Mouse (Mus musculus) MEL-GATA-1-ER (cell line): ENCODE data around the gene Ddb1.
"Not testable (repeated sequence)": the region's sequence is repeated elsewhere in the genome, so short reads cannot be mapped to it uniquely, and the experiment has no call there.

Experiments
- DNase-seq: peaks from one replicate; pipeline ENCODE4 v3.0.0-alpha.2; 2012; ENCODE audit warnings: low read depth; ENCODE audit errors: extremely low read depth

The Ddb1 gene

DNA sequence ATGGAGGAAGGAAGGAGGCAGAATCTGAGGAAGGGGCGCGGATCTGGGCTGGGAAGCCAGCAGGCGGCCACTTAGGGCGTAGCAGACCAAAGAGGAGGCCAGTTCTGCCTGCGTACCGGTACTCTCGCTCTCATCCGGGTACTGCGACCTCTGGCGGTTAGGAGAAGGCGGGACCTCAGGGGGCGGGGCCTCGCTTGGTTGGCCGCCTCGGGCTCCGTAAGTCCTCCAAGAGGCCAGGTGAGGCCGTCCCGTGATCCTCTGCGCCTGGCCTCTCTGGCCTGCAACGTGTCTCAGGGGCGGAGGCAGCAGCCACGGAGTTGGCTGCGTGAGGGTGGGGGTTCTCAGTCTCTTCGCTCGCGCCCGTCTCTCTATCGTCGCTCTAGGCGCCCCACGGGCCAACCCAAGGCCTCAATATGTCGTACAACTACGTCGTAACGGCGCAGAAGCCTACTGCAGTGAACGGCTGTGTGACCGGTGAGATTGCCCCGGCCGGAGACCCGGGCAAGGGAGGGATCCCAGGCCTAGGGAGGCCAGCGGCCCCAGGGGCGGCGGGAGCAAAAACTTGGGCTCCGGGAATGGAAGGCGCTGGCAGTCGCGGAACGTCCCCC is at the start of gene Ddb1, which contains the start of gene Tkfc:
Gene Ddb1 (plus strand): TSS at position 35 of the 608 bp plus-strand sequence.
Gene Tkfc (minus strand): TSS at position 362 of the 608 bp plus-strand sequence.
- DNase-seq: peak; percentile 94

DNA sequence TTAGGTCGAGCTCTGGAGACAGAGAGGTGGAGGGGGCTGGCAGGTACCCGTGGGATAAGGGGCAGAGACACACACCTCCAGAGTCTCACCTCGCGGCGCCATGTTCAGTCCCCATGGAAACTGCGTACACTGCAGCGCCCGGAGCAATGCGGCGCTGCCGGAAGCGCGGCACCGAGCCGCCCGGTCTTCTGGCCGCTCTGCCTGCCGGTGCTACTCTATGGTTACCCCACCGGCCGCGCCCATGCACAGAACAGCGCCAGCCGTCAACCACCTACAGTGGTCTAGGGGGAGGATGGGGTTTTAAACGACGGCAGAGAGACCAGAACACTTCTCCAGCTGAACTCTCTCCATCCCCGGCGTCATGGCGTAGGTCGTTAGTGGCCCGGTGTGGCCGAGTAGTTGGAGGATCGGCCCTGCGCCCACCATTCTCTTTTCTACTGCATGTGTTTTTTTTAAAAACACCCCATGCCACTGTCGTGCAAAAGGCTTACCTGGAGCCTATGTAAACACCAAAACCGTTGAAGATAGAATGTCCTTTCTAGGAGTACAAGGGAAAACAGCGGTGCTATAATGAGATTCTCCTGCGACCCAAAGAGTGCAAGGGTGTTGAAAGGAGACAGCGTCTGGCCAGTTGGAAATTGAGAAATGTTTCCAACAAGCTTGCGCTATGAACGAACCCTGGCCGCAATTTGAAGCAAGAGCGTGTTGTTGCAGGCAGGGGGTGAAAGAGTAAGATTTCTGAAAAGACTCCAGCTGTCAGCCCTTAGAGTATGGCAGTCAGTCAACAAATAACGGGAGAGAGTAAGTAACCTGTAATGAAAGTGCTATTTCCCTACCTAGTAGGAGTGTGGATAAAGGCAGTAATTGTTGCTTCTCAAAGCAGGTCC is 49.3 kb upstream of the Ddb1 start, which contains the start of gene Tmem216:
Gene Tmem216 (minus strand): TSS at position 615 of the 887 bp plus-strand sequence.
- DNase-seq: peak; percentile 69

DNA sequence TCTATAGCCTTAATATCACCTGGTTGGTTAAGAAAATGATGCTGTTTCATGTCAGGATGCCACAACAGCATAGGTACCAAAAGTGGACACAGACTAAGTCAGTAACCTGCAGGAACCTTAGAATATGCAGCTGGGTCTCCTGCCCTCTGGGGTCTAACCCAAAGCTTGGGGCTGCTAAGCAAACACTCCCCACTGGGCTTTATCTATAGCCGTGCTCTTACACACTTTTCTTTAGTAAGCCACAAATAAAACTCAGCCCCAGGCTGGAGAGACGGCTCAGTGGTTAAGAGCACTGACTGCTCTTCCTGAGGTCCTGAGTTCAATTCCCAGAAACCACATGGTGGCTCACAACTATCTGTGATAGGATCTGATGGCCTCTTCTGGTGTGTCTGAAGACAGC is 48.1 kb upstream of the Ddb1 start:
- DNase-seq: no peak

DNA sequence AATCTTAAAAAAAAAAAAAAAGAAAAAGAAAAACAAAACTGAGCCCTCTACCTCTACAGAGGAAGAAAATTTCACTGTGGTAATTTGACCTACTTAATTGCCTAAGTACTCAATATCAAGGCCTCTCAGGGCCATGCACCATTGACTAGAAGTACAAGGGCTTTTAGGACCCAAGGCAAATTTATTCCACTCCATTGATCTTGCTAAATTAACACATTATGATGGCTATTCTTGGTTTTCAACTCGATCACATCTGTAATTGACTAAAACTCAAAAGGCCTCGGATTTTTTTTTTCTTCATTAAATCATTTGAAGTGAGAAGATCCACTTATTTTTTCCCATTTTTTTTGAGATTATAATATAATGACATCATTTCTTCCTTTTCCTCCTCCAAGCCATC is 47.7 kb upstream of the Ddb1 start:
- no peak for DNase-seq

DNA sequence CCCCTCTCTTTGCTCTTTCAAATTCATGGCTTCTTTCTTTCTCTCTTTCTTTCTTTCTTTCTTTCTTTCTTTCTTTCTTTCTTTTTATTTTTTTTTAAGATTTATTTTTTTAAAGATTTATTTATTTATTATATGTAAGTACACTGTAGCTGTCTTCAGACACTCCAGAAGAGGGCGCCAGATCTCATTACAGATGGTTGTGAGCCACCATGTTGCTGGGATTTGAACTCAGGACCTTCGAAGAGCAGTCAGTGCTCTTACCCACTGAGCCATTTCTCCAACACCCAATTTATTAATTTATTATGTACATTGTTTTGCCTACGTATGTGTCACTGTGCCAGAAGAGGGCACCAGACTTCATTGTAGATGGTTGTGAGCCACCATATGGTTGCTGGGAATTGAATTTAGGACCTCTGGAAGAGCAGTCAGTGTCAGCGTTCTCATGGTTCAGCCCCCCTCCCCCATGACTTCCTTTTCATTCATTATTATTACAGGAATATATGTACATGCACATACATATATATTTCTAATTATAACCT is 47.2 kb upstream of the Ddb1 start:
- DNase-seq: not testable (repeated sequence)

DNA sequence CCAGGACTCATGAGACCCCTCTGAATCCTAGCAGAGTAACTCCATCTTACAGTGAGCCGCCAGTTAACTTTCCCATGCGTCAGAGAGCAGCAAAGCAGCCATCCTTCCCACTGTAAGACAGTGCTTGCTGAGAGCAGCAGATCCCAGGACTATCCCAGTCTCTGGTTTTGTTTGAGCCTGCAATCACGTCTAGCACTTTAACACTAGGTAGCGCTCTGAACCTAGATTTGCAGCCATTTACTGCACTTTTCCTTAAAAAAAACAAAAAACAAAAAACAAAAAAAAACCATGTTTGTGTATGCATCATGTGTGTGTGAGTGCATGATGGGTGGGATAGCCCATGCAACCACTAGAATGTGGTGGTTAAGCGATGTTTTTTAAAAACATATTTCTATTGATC is 45.0 kb upstream of the Ddb1 start:
- DNase-seq: no peak

DNA sequence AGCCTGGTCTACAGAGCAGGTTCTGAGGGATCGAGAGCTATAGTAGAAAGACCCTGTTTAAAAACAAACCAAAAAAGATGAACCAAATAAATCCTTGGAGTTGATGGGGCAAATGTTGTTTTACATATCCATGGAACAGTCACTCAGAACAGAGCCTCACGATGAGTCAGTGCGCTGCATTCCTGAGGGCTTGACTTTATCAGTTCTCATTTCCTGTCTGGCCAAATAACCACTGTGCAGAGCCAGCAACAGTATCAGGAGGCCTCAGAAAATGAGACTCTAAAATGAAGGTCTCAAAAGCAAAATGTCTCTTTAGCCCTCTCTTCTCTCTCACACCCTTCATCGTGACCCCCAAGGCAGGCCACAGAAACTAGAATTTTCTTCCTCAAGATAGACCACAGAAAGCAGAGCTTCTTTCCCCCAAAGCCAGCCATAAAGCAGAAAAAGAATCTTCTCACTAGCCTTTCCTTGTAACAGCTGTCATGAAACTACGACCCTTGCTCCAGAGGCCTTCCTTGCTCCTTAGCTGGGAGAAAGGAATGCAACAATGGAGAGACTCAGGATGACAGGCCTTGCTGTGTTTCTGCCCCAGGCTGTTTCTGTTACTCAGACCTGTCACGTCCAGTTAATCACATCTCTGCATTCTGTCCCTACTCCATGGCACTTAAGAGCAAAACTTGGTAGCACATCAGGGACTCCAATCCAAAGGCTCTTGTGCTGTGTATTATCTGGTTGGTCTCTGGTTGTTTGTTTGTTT is 43.4 kb upstream of the Ddb1 start:
- no peak for DNase-seq

DNA sequence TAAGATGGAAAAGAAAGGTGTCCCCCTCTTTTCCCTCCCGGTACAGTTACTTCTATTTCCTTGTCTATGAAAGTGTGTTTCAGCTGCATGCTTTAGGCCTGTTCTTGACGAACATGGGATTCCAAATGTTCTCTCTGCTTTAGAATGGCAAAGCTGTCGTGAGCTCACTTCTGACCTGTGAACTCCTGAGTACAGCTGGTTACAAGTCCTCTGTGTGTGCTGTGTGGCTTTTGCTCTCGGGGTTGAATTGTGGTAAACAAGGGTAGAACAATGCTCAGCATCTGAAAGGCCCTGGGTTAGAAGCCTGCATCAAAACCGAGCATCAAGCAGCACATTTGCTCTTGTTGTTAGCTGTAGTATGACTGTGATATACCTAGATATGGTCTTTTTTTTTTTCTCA is 42.8 kb upstream of the Ddb1 start:
- DNase-seq: no peak

DNA sequence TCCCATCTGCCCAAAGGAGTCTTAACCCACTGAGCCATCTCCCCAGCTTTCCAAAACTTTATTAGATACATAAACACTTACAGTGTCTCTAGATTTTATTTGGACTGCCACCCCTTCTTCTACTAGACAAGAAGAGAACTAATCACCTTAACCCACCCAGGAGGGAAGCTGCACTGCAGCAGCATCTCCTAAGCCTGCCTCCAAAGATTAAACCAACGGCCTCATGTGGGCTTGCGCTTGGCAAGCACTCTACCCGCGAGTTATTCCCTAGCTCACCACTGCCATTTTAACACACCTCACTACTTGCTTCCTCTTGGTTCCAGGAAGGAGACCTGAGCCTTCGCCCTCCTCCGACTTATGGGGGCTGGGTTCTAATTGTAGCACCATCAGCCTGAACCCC is 40.8 kb upstream of the Ddb1 start:
- no peak for DNase-seq

DNA sequence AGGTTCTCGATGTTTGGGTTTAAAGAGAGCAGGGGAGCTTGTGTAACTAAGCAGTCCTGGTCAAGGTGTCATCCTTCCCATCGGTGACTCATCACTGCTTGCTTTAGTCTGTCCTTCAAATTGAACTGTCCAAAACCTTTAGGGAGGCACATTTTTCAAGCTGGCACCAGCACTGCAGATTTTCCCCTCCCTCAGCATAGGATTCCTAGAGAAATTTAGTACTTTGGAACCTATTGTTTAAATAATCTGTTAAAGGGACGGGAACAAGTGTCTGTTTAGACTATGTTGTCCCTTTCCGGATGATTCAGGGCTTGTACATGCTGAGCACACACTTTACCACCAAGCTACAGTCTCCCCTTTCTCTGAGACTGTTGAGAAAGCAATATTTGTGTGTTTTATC is 39.9 kb upstream of the Ddb1 start:
- no peak for DNase-seq

DNA sequence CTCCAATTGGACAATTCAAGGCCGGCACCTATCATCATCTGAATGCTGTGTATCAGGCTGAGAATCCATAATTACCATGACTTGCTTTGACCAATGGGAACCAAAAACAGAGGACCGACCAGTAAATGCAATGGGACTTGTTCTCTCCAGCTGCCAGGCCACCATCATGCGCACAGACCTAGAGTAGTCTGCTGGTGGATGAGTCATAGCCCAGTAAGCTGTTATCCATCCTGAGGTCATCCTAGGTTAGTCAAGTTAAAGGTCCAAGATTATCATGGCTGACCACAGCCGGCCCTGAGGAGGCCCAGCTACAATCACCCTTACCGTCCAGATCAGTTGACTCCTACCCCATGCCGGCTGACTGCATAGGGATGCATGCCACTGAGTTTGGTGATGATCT is 35.5 kb upstream of the Ddb1 start:
- DNase-seq: no peak

DNA sequence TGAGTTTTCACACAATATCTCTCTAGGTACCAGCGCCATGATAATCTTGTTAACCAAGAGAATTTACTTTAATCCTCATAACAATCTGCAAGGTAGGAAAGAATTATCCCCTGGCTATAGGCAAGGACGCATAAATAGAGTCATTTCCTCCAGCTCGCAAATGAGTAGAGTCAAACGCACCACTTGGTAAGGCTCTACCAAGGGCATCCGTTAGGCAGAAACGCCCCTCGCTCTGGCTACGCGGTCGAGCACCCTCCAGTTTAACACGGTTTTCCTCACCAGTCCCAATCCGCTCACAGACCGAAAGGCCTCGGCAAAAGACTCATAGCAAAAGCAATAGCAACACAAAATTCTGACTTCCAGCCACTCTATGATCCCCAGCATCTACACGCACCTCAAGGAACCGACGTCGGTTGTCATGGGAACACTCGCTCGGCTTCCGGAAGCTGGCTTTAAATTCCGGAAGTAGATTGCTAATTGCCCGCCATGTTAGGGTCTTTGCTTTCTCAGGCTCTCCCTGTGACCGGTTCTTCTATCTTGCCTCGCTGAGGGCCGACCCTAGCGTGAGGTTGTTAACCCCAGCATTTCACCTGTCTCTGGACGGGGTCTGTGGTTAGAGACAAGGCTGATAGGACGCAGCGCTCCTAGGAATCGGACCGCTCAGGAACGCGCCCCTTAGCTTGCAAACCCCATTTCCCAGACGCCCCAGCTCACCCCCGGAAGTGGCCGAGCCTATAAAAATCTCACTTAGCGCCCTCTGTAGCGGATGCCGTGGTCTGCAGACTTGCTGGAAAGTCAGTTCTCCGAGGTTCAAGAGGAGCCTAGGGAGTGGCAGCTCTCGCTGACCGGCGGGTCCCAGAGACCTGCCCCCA is 28.2 kb upstream of the Ddb1 start, which contains the start of the genes Cyb561a3 and Tmem138:
Gene Cyb561a3 (plus strand): TSS at position 483 of the 872 bp plus-strand sequence.
Gene Tmem138 (minus strand): TSS at position 673 of the 872 bp plus-strand sequence.
- DNase-seq: peak; percentile 88

DNA sequence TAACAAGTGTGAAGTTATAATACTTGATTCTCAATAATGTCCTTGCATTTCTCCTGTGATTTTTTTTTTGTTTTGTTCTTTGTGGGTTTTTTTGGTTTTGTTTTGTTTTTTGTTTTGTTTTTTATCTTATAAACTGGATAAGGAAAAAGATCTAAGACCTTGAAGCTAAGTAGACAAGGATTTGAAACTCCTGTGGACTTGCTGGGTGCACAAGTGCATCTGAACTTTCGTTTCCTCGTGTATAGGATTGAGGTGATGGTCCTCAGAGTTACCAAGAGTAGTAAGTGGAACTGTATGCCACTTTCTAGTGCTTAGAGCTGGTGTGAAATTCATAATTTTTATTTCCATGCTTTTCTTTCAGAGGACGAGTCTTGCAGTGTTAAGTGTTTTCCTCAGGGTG is 25.0 kb upstream of the Ddb1 start:
- DNase-seq: no peak

DNA sequence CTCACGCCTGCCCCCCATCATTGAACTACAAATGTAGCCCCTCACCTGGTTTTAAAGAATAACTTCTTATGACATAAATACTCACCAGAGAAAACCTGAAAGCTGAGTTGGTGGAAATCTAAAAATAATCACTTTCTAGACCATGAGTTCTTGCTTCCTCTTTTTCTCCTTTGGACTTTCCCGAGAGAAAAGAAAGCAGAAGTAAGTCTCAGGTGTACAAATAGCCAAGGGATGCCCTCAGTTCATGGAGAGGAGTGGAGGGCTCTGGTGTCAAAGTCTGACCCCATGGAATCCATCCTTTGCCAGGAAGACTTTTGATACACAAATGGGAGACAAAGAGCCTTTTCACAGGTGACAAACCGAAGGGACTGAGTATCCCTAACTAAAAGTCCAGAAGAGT is 24.4 kb upstream of the Ddb1 start:
- peak; percentile 55 for DNase-seq

DNA sequence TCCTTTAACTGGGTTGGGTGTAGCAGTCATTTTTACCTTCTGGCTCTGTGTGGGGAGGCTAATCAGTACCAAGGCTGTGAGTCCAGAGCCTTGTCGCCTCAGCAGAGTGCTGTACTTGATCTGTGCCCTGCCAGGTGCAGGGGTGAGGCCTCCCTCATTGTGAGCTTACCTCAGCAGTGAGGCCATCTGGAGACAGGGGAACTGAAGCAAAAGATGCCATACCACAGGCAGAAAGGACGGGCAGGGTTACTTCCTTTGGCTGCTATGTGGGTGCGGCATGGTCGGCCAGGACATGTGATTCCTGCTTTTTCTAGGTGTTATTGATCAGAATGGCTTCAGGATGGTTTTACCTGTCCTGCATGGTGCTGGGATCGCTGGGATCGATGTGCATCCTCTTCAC is 23.1 kb upstream of the Ddb1 start:
- no peak for DNase-seq

DNA sequence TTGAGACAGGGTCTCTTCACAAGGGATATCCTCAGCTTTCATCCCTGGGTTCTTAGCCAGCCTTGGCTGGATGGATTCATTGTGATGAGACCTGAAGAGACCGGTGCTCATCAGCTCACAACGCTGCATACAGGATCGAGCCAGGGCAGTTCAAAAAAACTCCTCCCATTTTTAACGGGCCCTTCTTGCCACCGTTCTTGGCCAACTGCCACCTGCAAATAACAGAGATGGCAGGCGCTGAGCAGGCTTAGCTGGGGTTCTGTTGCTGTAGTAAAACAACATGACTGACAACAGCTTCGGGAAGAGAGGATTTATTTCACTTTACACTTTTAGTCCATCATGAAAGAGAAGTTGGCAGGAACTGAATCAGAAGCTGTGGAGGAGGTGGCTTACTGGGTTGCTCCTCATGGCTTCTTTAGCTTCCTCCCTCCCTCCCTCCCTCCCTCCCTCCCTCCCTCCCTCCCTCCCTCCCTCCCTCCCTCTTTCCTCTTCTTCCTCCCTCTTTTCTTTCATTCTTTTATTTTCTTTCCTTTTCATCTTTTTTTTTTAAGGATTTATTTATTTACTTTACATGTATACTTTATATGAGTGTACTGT is 21.5 kb upstream of the Ddb1 start:
- DNase-seq: no peak

DNA sequence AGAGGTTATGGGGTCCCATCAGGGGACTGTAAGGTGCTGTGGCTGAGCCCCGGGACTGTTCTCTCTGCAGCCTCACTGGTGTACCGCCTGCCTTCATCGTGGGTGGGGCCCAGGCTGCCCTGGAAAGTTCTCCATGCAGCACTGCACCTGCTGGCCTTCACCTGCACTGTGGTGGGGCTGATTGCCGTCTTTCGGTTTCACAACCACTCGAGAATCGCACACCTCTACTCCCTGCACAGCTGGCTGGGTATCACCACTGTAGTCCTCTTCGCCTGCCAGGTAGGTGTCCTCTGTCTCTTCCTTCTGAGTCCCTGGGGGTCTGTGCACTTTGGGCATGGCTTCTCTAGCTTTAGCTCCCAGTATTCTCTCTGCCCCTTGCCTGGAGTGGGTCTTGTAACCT is 20.0 kb upstream of the Ddb1 start:
- no peak for DNase-seq

DNA sequence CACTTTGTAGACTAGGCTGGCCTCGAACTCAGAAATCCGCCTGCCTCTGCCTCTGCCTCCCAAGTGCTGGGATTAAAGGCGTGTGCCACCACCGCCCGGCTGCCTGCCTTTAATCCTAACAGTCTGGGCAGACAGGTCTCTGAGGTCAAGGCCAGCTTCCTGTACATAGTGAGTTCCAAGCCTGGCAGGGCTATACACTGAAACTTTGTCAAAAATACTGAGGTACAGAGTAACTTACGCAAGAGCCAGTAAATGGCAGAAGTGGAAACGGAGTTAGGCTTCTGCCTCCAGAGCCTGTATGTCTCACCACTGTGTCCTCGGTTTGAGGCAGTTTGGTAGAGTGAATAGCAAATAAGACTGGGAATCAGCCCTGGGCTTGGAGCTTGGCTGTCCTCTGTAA is 17.9 kb upstream of the Ddb1 start:
- no peak for DNase-seq

DNA sequence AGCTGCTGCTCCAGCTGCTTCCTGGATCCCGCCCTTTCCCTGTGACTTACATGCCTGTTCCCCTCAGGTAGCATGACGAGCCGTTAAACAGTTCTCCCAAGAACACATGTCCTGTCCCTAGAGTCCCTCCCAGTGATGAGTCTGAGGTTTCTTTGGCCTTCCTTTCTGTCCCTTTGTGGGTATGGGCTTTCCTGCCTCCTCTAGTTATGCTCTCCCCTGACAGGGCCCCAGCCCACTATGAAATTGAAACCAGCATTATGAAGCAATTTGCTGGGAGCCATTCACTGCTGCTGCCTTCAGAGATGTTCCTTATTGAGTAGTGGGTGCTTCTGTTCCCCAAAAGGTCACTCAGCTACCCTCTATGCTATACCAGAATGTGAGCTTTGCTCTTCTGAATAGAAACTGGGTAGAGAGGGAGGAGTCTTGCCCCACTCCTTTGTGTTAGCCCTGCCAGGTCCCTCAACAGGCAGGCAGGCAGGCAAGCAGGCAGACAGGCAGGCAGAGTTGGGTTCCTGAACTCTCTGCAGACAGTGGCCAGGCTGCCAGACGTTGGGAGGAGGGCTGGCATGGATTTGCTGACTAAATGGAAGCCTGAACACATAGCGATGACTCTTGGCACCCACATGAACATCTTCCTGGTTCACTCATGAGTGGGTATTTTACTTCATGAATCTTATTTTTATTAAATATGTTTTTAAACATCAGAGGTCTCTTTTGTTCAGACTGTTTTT is 15.8 kb upstream of the Ddb1 start:
- no peak for DNase-seq

DNA sequence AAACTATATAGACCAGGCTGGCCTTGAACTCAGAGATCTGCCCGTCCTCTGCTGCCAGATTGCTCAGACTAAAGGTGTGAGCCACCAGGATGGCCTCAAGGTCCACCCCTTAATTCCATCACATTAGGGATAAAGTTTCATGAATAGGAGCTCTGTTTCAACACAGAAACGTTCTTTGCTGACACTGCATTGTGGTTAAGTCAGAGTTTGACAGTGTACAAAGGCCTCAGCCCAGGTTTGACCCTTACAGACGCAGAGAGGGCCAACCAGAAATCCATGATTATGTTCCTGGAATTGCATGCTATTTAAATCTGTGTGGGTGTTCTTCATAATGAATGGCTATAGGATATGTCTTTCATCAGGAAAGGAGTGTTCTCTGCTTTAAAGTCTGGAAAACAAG is 14.8 kb upstream of the Ddb1 start:
- DNase-seq: no peak
